Mouse (Mus musculus): ENCODE measurements at regions not wholly inside any gene's neighbourhood (a gene's known extent, or its start where the extent isn't known, plus 50 kb on each side); places are given as distances from the start of the nearest gene placed in this dataset.

GRCm38 (mm10) chr13:97651176-97651575 is 109.3 kb downstream of the Gm10260 start:
- no peak overlapping the region for H3K27ac ChIP-seq

GRCm38 (mm10) chr13:97650191-97650590 is 110.2 kb downstream of the Gm10260 start:
- no peak; the same call in 1 of the 2 replicates for ATAC-seq (ENCODE audit: insufficient number of reproducible peaks, insufficient read depth, low FRiP score, low TSS enrichment)
- 84% methylated on average over 2 of the region's 2 CpGs for WGBS

More at GRCm38 (mm10) chr13:97651176-97651575, 109.3 kb downstream of the Gm10260 start:
- Histone ChIP-seq H3K9me3 (no peaks in the 10 kb centered on the region), H3K4me1 (no peaks in the 10 kb centered on the region), H3K27me3 (no peaks in the 10 kb centered on the region), H3K4me2 (replicated peaks) (no peak overlapping the region), H3K4me3 (no peak overlapping the region), H3K9ac (no peak overlapping the region), H3K36me3 (no peaks in the 10 kb centered on the region)
- no peak for ATAC-seq (ENCODE audit: insufficient number of reproducible peaks, insufficient read depth, low FRiP score, low TSS enrichment)
- 86% methylated on average over 5 of the region's 5 CpGs for WGBS

DNA sequence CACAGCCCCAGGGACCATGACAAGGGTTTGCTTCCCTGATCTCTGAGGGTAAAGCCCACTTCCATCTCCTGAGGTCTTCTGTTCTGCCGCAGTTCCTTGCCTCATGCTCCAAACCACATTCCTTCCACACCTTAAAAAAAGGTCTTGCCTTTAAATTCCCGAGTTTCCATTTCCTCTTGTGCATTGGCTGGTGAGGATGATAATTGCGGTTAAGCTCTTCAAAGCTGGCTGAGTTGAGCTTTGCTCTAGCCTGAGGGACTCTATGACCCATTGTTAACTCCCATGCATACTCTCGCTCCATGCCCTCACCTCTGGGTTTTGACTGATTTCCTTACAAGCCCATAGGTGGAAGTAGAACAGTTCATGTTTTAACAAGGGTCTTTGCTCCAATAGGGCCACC is 112.9 kb downstream of the Gm10260 start:
- Histone ChIP-seq H3K9me3 (no peaks in the 10 kb centered on the region), H3K36me3 (no peaks in the 10 kb centered on the region), H3K27ac (no peak overlapping the region), H3K4me1 (no peaks in the 10 kb centered on the region), H3K4me2 (replicated peaks) (no peak overlapping the region), H3K9ac (no peak overlapping the region), H3K27me3 (no peaks in the 10 kb centered on the region), H3K4me3 (no peak overlapping the region)
- WGBS: 45% methylated on average over 4 of the region's 4 CpGs
- ATAC-seq (ENCODE audit: insufficient number of reproducible peaks, insufficient read depth, low FRiP score, low TSS enrichment): no peak

More at GRCm38 (mm10) chr13:97650191-97650590, 110.2 kb downstream of the Gm10260 start:
- H3K36me3 ChIP-seq: no peaks in the 10 kb centered on the region
- no peak overlapping the region for H3K4me2 ChIP-seq (replicated peaks)
- no peaks in the 10 kb centered on the region for H3K4me1 ChIP-seq
- H3K9me3 ChIP-seq: no peaks in the 10 kb centered on the region
- H3K27ac ChIP-seq: no peak overlapping the region
- H3K4me3 ChIP-seq: no peak overlapping the region
- H3K27me3 ChIP-seq: no peaks in the 10 kb centered on the region
- no peak overlapping the region for H3K9ac ChIP-seq

DNA sequence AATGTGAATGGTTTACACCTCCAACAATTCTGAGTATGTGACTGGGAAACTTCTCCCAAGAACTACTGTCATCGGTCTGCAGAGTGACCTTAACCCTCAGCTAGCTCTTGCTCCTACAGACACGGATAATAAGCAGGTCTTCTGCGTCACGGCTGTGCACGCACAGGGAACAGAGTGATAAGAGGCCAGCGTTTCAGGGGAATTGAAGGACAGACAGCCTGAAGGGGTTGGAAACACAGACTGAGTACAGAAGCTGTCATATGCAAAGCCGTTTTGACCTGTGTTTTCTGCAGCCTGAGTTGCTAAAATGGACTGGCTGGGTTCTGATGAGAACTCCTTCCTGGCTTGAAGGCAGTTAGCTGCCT is 114.4 kb downstream of the Gm10260 start:
- Histone ChIP-seq H3K9ac (no peak overlapping the region), H3K4me2 (replicated peaks) (no peak overlapping the region), H3K27me3 (no peaks in the 10 kb centered on the region), H3K4me3 (no peak overlapping the region), H3K9me3 (no peaks in the 10 kb centered on the region), H3K4me1 (no peaks in the 10 kb centered on the region), H3K36me3 (no peaks in the 10 kb centered on the region), H3K27ac (no peak overlapping the region)
- ATAC-seq (ENCODE audit: insufficient number of reproducible peaks, insufficient read depth, low FRiP score, low TSS enrichment): no peak
- 78% methylated on average over 7 of the region's 7 CpGs for WGBS

- H3K27ac ChIP-seq: no peak overlapping the region
- H3K4me1 ChIP-seq: no peaks in the 10 kb centered on the region
- H3K36me3 ChIP-seq: no peaks in the 10 kb centered on the region
- no peaks in the 10 kb centered on the region for H3K9me3 ChIP-seq
- ATAC-seq (ENCODE audit: insufficient number of reproducible peaks, insufficient read depth, low FRiP score, low TSS enrichment): 0 out of 2 replicates have a peak, but pooled peaks have one; percentile 28
- no peak overlapping the region for H3K4me3 ChIP-seq
- H3K4me2 ChIP-seq (replicated peaks): no peak overlapping the region
- WGBS: 57% methylated on average over 15 of the region's 15 CpGs
- no peak overlapping the region for H3K9ac ChIP-seq
- H3K27me3 ChIP-seq: no peaks in the 10 kb centered on the region
Observed at GRCm38 (mm10) chr13:97645107-97646020, 115.1 kb downstream of the Gm10260 start.

- Histone ChIP-seq H3K27ac (no peak overlapping the region), H3K4me3 (no peak overlapping the region), H3K27me3 (no peaks in the 10 kb centered on the region), H3K9me3 (no peaks in the 10 kb centered on the region), H3K4me2 (replicated peaks) (no peak overlapping the region), H3K9ac (no peak overlapping the region), H3K4me1 (peaks cover 13% of the 10 kb centered on the region), H3K36me3 (no peaks in the 10 kb centered on the region)
- WGBS: 88% methylated on average over 3 of the region's 3 CpGs
- ATAC-seq (ENCODE audit: insufficient number of reproducible peaks, insufficient read depth, low FRiP score, low TSS enrichment): no peak
Observed at GRCm38 (mm10) chr13:97640236-97640635, 120.2 kb downstream of the Gm10260 start.

DNA sequence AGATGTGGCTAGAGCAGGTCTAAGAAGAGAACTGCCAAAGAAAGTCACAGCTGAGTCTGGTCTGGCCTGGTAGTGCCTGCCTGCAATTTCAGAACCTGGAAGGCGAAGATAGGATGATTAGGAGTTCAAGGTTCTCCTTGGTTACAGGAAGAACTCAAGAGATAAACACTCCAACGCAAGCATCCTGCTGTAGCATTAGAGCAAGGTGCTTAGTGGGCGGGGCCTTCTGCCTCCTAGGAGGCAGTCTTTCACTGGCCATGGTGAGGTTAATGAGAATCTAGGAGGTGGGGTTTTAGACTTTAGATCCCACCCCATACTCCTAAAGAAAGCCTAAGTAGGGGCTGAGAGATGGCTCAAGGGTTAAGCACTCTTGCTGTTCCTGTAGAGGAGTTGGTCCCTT is 120.8 kb downstream of the Gm10260 start:
- no peak overlapping the region for H3K4me3 ChIP-seq
- no peaks in the 10 kb centered on the region for H3K36me3 ChIP-seq
- no peaks in the 10 kb centered on the region for H3K9me3 ChIP-seq
- peaks cover 13% of the 10 kb centered on the region for H3K4me1 ChIP-seq
- no peak overlapping the region for H3K9ac ChIP-seq
- no peak for ATAC-seq (ENCODE audit: insufficient number of reproducible peaks, insufficient read depth, low FRiP score, low TSS enrichment)
- H3K27me3 ChIP-seq: no peaks in the 10 kb centered on the region
- H3K27ac ChIP-seq: no peak overlapping the region
- 74% methylated on average over 3 of the region's 3 CpGs for WGBS
- H3K4me2 ChIP-seq (replicated peaks): no peak overlapping the region

DNA sequence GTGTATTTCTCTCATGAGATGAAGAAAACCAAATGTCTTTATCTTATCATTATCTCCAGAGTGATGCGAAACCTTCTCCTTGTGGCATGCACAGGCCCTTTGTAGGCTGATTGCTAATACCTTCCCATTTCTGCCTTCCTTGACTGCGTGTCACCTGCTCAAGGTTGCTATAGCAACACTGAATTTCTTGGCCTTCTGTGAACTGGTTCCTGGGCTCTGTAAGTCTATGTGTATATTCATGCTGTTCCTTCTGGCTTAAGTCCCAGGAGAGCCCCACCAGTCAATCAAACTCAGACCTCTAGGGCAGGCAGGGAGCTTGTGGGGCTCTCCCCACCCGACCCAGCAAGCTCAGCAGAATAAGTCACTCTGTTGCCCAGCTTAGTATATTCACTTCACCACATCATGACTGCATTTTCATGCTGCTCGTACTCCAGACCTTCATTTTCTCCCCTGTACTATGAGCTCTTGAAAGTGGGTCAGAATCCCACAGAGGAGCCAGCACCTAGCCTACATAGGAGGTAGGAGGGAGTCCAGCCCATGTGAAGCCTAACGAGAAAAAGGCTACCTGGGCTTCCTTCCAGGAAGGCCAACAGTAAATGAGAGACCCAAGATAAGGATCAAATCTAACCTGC is 121.9 kb downstream of the Gm10260 start:
- Histone ChIP-seq H3K9ac (no peak overlapping the region), H3K36me3 (no peaks in the 10 kb centered on the region), H3K27me3 (no peaks in the 10 kb centered on the region), H3K27ac (no peak overlapping the region), H3K4me2 (replicated peaks) (no peak overlapping the region), H3K4me3 (no peak overlapping the region), H3K9me3 (no peaks in the 10 kb centered on the region), H3K4me1 (peaks cover 21% of the 10 kb centered on the region)
- ATAC-seq (ENCODE audit: insufficient number of reproducible peaks, insufficient read depth, low FRiP score, low TSS enrichment): no peak
- WGBS: 58% methylated on average over 5 of the region's 5 CpGs

DNA sequence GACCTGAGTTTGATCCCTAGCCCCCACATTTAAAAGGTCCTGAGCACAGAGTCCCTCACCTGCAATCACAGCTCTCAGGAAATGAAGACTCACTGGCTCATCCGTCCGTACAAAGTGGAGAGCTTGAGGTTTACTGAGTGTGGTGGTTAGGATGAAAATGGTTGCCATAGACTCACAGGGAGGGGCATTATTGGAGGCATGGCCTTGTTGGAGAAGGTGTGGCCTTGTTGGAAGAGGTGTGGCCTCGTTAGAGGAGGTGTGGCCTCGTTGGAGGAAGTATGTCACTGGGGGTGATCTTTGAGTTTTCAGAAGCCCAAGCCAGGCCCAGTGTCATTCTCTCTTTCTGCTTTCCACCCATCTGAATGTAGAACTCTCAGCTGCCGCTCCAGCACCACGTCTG is 122.9 kb downstream of the Gm10260 start:
- peaks cover 21% of the 10 kb centered on the region for H3K4me1 ChIP-seq
- no peak overlapping the region for H3K9ac ChIP-seq
- 96% methylated on average over 6 of the region's 6 CpGs for WGBS
- H3K4me2 ChIP-seq (replicated peaks): no peak overlapping the region
- no peak for ATAC-seq (ENCODE audit: insufficient number of reproducible peaks, insufficient read depth, low FRiP score, low TSS enrichment)
- H3K27ac ChIP-seq: no peak overlapping the region
- no peak overlapping the region for H3K4me3 ChIP-seq
- no peaks in the 10 kb centered on the region for H3K9me3 ChIP-seq
- H3K27me3 ChIP-seq: no peaks in the 10 kb centered on the region
- H3K36me3 ChIP-seq: no peaks in the 10 kb centered on the region

DNA sequence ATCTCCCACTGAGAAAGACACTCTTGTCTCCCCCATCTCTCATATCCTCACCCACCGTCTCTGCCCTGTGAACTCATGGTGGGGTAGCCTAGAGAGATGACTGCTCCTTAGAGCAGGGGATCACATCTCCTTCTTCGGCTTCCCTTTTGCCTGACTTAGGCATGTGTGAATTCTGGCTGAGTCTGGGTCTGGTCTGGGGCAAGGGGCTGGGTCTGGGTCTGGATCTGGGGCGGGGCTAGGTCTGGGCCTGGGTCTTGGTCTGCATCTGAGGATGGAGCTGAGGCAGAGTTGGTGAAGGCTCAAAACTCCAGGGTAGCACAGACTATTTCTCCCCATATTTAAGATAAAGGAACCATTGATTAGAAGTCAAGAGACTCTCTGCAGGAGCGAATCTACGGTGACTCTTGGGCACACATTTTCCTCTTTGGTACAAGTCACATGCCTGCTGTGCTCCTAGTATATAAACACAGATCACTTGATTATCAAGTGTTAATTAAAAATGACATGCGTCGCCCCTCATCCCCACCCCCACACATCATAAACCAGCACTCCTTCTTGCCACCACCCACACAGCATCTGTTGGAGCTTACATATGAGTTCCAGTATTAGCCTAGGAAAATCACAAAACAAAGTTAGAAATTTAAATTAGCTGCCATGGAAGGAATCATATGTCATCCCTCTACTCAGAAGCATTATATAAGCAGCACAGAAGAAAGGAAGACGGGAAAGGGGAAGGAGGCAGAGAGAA is 126.2 kb downstream of the Gm10260 start:
- Histone ChIP-seq H3K4me1 (peaks cover 19% of the 10 kb centered on the region), H3K27me3 (no peaks in the 10 kb centered on the region), H3K9ac (no peak overlapping the region), H3K4me2 (replicated peaks) (no peak overlapping the region), H3K27ac (no peak overlapping the region), H3K9me3 (no peaks in the 10 kb centered on the region), H3K4me3 (no peak overlapping the region), H3K36me3 (no peaks in the 10 kb centered on the region)
- WGBS: 74% methylated on average over 8 of the region's 8 CpGs
- ATAC-seq (ENCODE audit: insufficient number of reproducible peaks, insufficient read depth, low FRiP score, low TSS enrichment): 0 out of 2 replicates have a peak, but pooled peaks have one; percentile 56

DNA sequence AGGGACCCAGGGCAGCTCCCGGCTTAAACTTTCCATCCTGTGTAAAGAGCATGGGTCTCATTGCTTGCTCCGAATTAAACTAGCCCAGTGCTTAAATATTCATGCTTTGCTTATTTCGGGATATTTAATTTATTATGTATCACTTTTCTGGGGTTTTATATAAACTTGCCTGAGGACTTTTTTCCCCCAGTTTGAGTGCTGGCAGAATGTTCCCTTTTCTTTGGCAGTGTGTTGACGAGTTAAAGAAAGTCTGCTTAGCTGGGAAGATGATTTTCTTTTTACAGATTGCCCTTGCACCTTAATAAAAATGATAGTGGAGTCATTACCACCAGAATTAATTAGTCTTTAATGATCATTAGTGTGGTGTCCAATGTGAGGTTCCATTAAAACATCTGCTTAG is 126.9 kb downstream of the Gm10260 start:
- H3K36me3 ChIP-seq: no peaks in the 10 kb centered on the region
- H3K4me1 ChIP-seq: peaks cover 13% of the 10 kb centered on the region
- no peak overlapping the region for H3K9ac ChIP-seq
- H3K27me3 ChIP-seq: no peaks in the 10 kb centered on the region
- no peaks in the 10 kb centered on the region for H3K9me3 ChIP-seq
- no peak overlapping the region for H3K4me2 ChIP-seq (replicated peaks)
- H3K4me3 ChIP-seq: no peak overlapping the region
- ATAC-seq (ENCODE audit: insufficient number of reproducible peaks, insufficient read depth, low FRiP score, low TSS enrichment): no peak
- 86% methylated on average over 4 of the region's 4 CpGs for WGBS
- no peak overlapping the region for H3K27ac ChIP-seq
